9 mouse cellular contexts compared by ENCODE assay signal in genomic region chr4:59928347-59928746, GRCm38 (mm10). TPM values are rescaled to one million over a fixed set of nuclear protein-coding genes. Genes with fewer than 3 reads are reported as not detected.
DNase-seq lines count a peak whose midpoint lies in the region; ATAC-seq lines count a peak whose summit lies in the region.
"Had no signal": no experiment of that assay in that cellular context is flagged by ENCODE, and none has a peak within 500 bp of the region (broad histone marks: within the 10 kb centered on the region; RNA-seq: fewer than 3 reads in every experiment).

No protein-coding gene starts in this region.

- no peaks in the 10 kb centered on the region for H3K27me3 ChIP-seq in heart, embryonic 10.5 days (ENCODE audit: insufficient read depth, poor library complexity, severe bottlenecking)
- no peaks in the 10 kb centered on the region for H3K27me3 ChIP-seq in kidney, embryonic 16.5 days (ENCODE audit: insufficient read depth, low read length)
- no peaks in the 10 kb centered on the region for H3K27me3 ChIP-seq in liver, embryonic 13.5 days
- H3K27me3 ChIP-seq: embryonic facial prominence, embryonic 15.5 days had no signal

- WGBS in heart, embryonic 10.5 days = 18% methylated on average over 6 of the region's 6 CpGs
- WGBS in kidney, embryonic 16.5 days = 24% methylated on average over 6 of the region's 6 CpGs
- 3% methylated on average over 6 of the region's 6 CpGs for WGBS in liver, embryonic 13.5 days (ENCODE audit: insufficient replicate concordance)

- H3K36me3 ChIP-seq in heart, embryonic 10.5 days = no peaks in the 10 kb centered on the region
- no peaks in the 10 kb centered on the region for H3K36me3 ChIP-seq in kidney, embryonic 16.5 days (ENCODE audit: insufficient read depth, low read length)
- H3K36me3 ChIP-seq in liver, embryonic 13.5 days = no peaks in the 10 kb centered on the region
- H3K36me3 ChIP-seq: embryonic facial prominence, embryonic 15.5 days had no signal

- DNase-seq in A20 (ENCODE audit: low read depth, low spot score) = peak; percentile 92
- DNase-seq in adrenal gland, adult (ENCODE audit: inconsistent age in 2 of 2, low spot score in 1 of 2) = peak; percentile 63 to 79
- DNase-seq in embryo, embryonic 11 days = peak; percentile 74
- peak; percentile 89 for DNase-seq in heart, embryonic 10.5 days (ENCODE audit: low spot score)
- peak; percentile 32 for DNase-seq in liver, embryonic 13.5 days
- DNase-seq in ovary, postnatal 14 days (ENCODE audit: low spot score) = peak; percentile 40
- DNase-seq in thymus, postnatal 0 days (ENCODE audit: low spot score) = peak; percentile 90

- peaks cover 10% of the 10 kb centered on the region; the same call in 1 of the 2 replicates for H3K4me1 ChIP-seq in heart, embryonic 10.5 days
- no peaks in the 10 kb centered on the region for H3K4me1 ChIP-seq in kidney, embryonic 16.5 days (ENCODE audit: insufficient read depth, low read length)
- no peaks in the 10 kb centered on the region for H3K4me1 ChIP-seq in liver, embryonic 13.5 days (replicated peaks)
- H3K4me1 ChIP-seq: embryonic facial prominence, embryonic 15.5 days had no signal

- no peak overlapping the region for H3K9ac ChIP-seq in kidney, embryonic 16.5 days (replicated peaks; ENCODE audit: low read length)
- no peak overlapping the region for H3K9ac ChIP-seq in liver, embryonic 13.5 days
- H3K9ac ChIP-seq: embryonic facial prominence, embryonic 15.5 days had no signal

- H3K4me3 ChIP-seq in heart, embryonic 10.5 days = no peak overlapping the region
- H3K4me3 ChIP-seq in kidney, embryonic 16.5 days (ENCODE audit: low read length) = no peak overlapping the region
- H3K4me3 ChIP-seq in liver, embryonic 13.5 days (replicated peaks) = no peak overlapping the region
- H3K4me3 ChIP-seq: embryonic facial prominence, embryonic 15.5 days had no signal

- no peak overlapping the region for H3K4me2 ChIP-seq in kidney, embryonic 16.5 days (replicated peaks; ENCODE audit: low read depth, low read length)
- H3K4me2 ChIP-seq in liver, embryonic 13.5 days = no peak overlapping the region
- H3K4me2 ChIP-seq: embryonic facial prominence, embryonic 15.5 days had no signal

- no peak overlapping the region for H3K27ac ChIP-seq in heart, embryonic 10.5 days
- no peak overlapping the region for H3K27ac ChIP-seq in kidney, embryonic 16.5 days (ENCODE audit: low read length)
- H3K27ac ChIP-seq in liver, embryonic 13.5 days = no peak overlapping the region
- H3K27ac ChIP-seq: embryonic facial prominence, embryonic 15.5 days had no signal

- H3K9me3 ChIP-seq in heart, embryonic 10.5 days = no peaks in the 10 kb centered on the region
- H3K9me3 ChIP-seq in kidney, embryonic 16.5 days (ENCODE audit: low read length) = no peaks in the 10 kb centered on the region
- H3K9me3 ChIP-seq in liver, embryonic 13.5 days (replicated peaks) = no peaks in the 10 kb centered on the region
- H3K9me3 ChIP-seq: embryonic facial prominence, embryonic 15.5 days had no signal

- peak; percentile 62; the same call in 1 of the 2 replicates for ATAC-seq in kidney, embryonic 16.5 days (ENCODE audit: low FRiP score, low TSS enrichment)
- peak; percentile 60 for ATAC-seq in liver, embryonic 13.5 days (ENCODE audit: low read depth)

RNA-seq across cellular contexts. Expression of gene Slc46a2, which starts 13.5 kb away (rescaled TPM):
- 0.10 and 0.17 TPM in 2 replicates for polyA plus RNA-seq in heart, embryonic 10.5 days (2016; fragmentation: Nextera tagmentation; extraction: Ambion mirVana)
- polyA plus RNA-seq in kidney, embryonic 16.5 days (2015; fragmentation: Nextera tagmentation; extraction: Ambion mirVana) = 0.06 TPM in 1 of 2 replicates, not detected in the other
- polyA plus RNA-seq in liver, embryonic 13.5 days (2015; fragmentation: Nextera tagmentation; extraction: Ambion mirVana) = not detected in 2 replicates
- polyA plus RNA-seq in thymus, postnatal 0 days (2015; fragmentation: Nextera tagmentation; extraction: Ambion mirVana) = 81.4 and 85.7 TPM in 2 replicates

RNA-seq across cellular contexts. Expression of gene Mup4, which starts 32.2 kb away (rescaled TPM):
- not detected in 2 replicates for polyA plus RNA-seq in heart, embryonic 10.5 days (2016; fragmentation: Nextera tagmentation; extraction: Ambion mirVana)
- not detected in 2 replicates for polyA plus RNA-seq in kidney, embryonic 16.5 days (2015; fragmentation: Nextera tagmentation; extraction: Ambion mirVana)
- polyA plus RNA-seq in liver, embryonic 13.5 days (2015; fragmentation: Nextera tagmentation; extraction: Ambion mirVana) = not detected in 2 replicates
- 0.18 and 0.20 TPM in 2 replicates for polyA plus RNA-seq in thymus, postnatal 0 days (2015; fragmentation: Nextera tagmentation; extraction: Ambion mirVana)
- polyA plus RNA-seq: embryonic facial prominence, embryonic 15.5 days had no signal

RNA-seq across cellular contexts. Expression of gene Mup6, which starts 35.7 kb away (rescaled TPM):
- not detected in 2 replicates for polyA plus RNA-seq in heart, embryonic 10.5 days (2016; fragmentation: Nextera tagmentation; extraction: Ambion mirVana)
- polyA plus RNA-seq in kidney, embryonic 16.5 days (2015; fragmentation: Nextera tagmentation; extraction: Ambion mirVana) = not detected in 2 replicates
- not detected in 2 replicates for polyA plus RNA-seq in liver, embryonic 13.5 days (2015; fragmentation: Nextera tagmentation; extraction: Ambion mirVana)
- 0.87 and 1.0 TPM in 2 replicates for polyA plus RNA-seq in thymus, postnatal 0 days (2015; fragmentation: Nextera tagmentation; extraction: Ambion mirVana)
- polyA plus RNA-seq: embryonic facial prominence, embryonic 15.5 days had no signal

Comparison
In these comparisons a context has a peak if more than half of its experiments do, and no peak if none do; other contexts are left out.
1. DNase-seq: peak in every context shown above with its lines; median percentile 92 in A20; 90 in thymus, postnatal 0 days; 89 in heart, embryonic 10.5 days; 74 in embryo, embryonic 11 days; 71 in adrenal gland, adult; 40 in ovary, postnatal 14 days; 32 in liver, embryonic 13.5 days.
2. RNA of gene Slc46a2, which starts 13.5 kb away (polyA plus RNA-seq): 81.4 to 85.7 TPM in thymus, postnatal 0 days; 0.10 to 0.17 TPM in heart, embryonic 10.5 days, 0.06 TPM in kidney, embryonic 16.5 days and not detected in liver, embryonic 13.5 days; every median in the first group is over 10 times any median in the second.